Mouse (Mus musculus) forebrain, embryonic 12.5 days (tissue): ENCODE results near the gene Ubqln4. TPM values are rescaled to one million over a fixed set of nuclear protein-coding genes. Genes with fewer than 3 reads are reported as not detected.
A peak's percentile ranks its signal among the peaks of the same experiment; 100 is the strongest.

Experiments used
- ATAC-seq: fragments of 200-750 bp; cut with Nextera tagmentation; 2 replicates; pipeline ENCODE4 v1.8.0; 2017; ENCODE audit warnings: moderate TSS enrichment; ENCODE audit not compliant: low FRiP score
- H3K27ac ChIP-seq: fragments of 300-500 bp; sonication (generic); 2 replicates; pipeline ENCODE4 v1.5.1; 2016; ENCODE audit warnings: mild to moderate bottlenecking
- H3K27me3 ChIP-seq: fragments of 300-500 bp; sonication (generic); 2 replicates; pipeline ENCODE4 v1.6.1; 2016; ENCODE audit warnings: mild to moderate bottlenecking
- H3K36me3 ChIP-seq: fragments of 300-500 bp; sonication (generic); replicated peaks from 2 replicates; pipeline ENCODE4 v1.6.1; 2016; ENCODE audit warnings: mild to moderate bottlenecking
- H3K4me1 ChIP-seq: fragments of 300-500 bp; sonication (generic); 2 replicates; pipeline ENCODE4 v1.6.1; 2016
- H3K4me2 ChIP-seq: fragments of 300-500 bp; sonication (generic); 2 replicates; pipeline ENCODE4 v1.6.1; 2016; ENCODE audit warnings: mild to moderate bottlenecking, moderate library complexity
- H3K4me3 ChIP-seq: fragments of 300-500 bp; sonication (generic); replicated peaks from 2 replicates; pipeline ENCODE4 v1.5.1; 2016; ENCODE audit warnings: mild to moderate bottlenecking
- H3K9ac ChIP-seq: fragments of 300-500 bp; sonication (generic); 2 replicates; pipeline ENCODE4 v1.6.1; 2016; ENCODE audit warnings: mild to moderate bottlenecking
- H3K9me3 ChIP-seq: fragments of 300-500 bp; sonication (generic); 2 replicates; pipeline ENCODE4 v1.6.1; 2016
- WGBS: fragments of 180-500 bp; shearing (Covaris S2); methylation state at CpG from one replicate; pipeline ENCODE4 v1.1.7; 2016; 5-methylcytosine and 5-hydroxymethylcytosine counted together
- polyA plus RNA-seq: library from polyadenylated mRNA; unstranded; fragments of >200 nt; fragmentation: Nextera tagmentation; extraction: Ambion mirVana; gene quantifications from 2 replicates; pipeline ENCODE4 v1.2.1, GENCODE M21; 2016

Gene Ubqln4
- polyA plus RNA-seq, 1 experiment from 2014 or later: 64.4 TPM

DNA sequence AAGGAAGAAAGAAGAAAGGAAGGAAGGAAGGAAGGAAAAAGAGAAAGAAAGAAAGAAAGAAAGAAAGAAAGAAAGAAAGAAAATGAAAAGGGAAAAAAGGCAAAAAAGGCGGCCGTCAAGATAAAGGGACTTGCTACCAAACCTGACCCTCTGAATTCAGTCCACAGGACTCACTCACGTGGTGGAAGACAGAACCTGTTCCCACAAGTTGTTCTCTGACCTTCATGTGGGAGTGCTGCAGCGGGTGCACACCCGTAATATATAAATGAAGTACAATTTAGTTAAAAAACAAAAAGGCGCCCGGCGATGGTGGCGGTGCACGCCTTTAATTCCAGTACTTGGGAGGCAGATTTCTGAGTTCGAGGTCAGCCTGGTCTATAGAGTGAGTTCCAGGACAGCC is 24.9 kb upstream of the Ubqln4 start:
- peak overlapping the region; percentile 99; the same call in 1 of the 2 replicates for H3K9ac ChIP-seq
- H3K4me3 ChIP-seq: no peak overlapping the region
- H3K36me3 ChIP-seq: peaks cover 15% of the 10 kb centered on the region
- no peaks in the 10 kb centered on the region for H3K9me3 ChIP-seq
- no peak for ATAC-seq
- H3K27ac ChIP-seq: no peak overlapping the region
- H3K4me2 ChIP-seq: peak overlapping the region; percentile 93; the same call in 1 of the 2 replicates
- 81% methylated on average over 11 of the region's 11 CpGs for WGBS
- H3K4me1 ChIP-seq: peaks cover 51% of the 10 kb centered on the region
- no peaks in the 10 kb centered on the region for H3K27me3 ChIP-seq

- 24% methylated on average over 7 of the region's 7 CpGs for WGBS
- ATAC-seq: no peak
- peak overlapping the region; percentile 99 for H3K9ac ChIP-seq
- peaks cover 8% of the 10 kb centered on the region for H3K36me3 ChIP-seq
- peak overlapping the region; percentile 93 for H3K4me3 ChIP-seq
- H3K27me3 ChIP-seq: no peaks in the 10 kb centered on the region
- H3K27ac ChIP-seq: peak overlapping the region; percentile 99
- H3K4me2 ChIP-seq: peak overlapping the region; percentile 93
- no peaks in the 10 kb centered on the region for H3K9me3 ChIP-seq
- H3K4me1 ChIP-seq: peaks cover 54% of the 10 kb centered on the region
Observed at GRCm38 (mm10) chr3:88529204-88530000, 24.2 kb upstream of the Ubqln4 start.

GRCm38 (mm10) chr3:88530082-88530864 is 23.3 kb upstream of the Ubqln4 start:
- Histone ChIP-seq H3K4me1 (peaks cover 62% of the 10 kb centered on the region), H3K27me3 (no peaks in the 10 kb centered on the region), H3K9ac (peak overlapping the region; percentile 99), H3K4me2 (peak overlapping the region; percentile 93), H3K27ac (peak overlapping the region; percentile 99), H3K4me3 (peak overlapping the region; percentile 93), H3K9me3 (no peaks in the 10 kb centered on the region), H3K36me3 (peaks cover 9% of the 10 kb centered on the region; the same call in 1 of the 2 replicates)
- 5% methylated on average over 11 of the region's 11 CpGs for WGBS
- ATAC-seq: no peak

GRCm38 (mm10) chr3:88531348-88532298 is 21.9 kb upstream of the Ubqln4 start:
- peak overlapping the region; percentile 99 for H3K9ac ChIP-seq
- H3K27me3 ChIP-seq: no peaks in the 10 kb centered on the region
- no peaks in the 10 kb centered on the region for H3K9me3 ChIP-seq
- peak; percentile 87 for ATAC-seq
- peaks cover 21% of the 10 kb centered on the region for H3K36me3 ChIP-seq
- 1% methylated on average over 58 of the region's 63 CpGs for WGBS
- H3K4me1 ChIP-seq: peaks cover 65% of the 10 kb centered on the region
- H3K4me2 ChIP-seq: peak overlapping the region; percentile 93
- H3K4me3 ChIP-seq: peak overlapping the region; percentile 93
- H3K27ac ChIP-seq: peak overlapping the region; percentile 99

DNA sequence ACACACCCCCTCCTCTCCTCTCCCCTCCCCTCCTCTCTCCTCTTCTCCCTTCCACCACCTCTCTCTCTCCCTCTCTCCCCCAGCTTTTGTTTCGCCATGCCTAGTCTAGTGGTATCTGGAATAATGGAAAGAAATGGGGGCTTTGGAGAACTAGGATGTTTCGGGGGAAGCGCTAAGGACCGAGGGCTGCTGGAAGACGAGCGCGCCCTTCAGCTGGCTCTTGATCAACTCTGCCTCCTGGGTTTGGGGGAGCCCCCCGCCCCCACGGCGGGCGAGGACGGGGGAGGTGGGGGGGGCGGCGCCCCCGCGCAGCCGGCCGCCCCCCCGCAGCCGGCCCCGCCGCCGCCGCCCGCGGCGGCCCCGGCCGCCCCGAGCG is 21.3 kb upstream of the Ubqln4 start, which contains the start of gene Mex3a:
TSS of gene Mex3a (plus strand) at position 97 of the 376 bp plus-strand sequence.
- H3K4me1 ChIP-seq: peaks cover 66% of the 10 kb centered on the region
- no peak for ATAC-seq
- WGBS: under 1% methylated on average over 21 of the region's 31 CpGs

DNA sequence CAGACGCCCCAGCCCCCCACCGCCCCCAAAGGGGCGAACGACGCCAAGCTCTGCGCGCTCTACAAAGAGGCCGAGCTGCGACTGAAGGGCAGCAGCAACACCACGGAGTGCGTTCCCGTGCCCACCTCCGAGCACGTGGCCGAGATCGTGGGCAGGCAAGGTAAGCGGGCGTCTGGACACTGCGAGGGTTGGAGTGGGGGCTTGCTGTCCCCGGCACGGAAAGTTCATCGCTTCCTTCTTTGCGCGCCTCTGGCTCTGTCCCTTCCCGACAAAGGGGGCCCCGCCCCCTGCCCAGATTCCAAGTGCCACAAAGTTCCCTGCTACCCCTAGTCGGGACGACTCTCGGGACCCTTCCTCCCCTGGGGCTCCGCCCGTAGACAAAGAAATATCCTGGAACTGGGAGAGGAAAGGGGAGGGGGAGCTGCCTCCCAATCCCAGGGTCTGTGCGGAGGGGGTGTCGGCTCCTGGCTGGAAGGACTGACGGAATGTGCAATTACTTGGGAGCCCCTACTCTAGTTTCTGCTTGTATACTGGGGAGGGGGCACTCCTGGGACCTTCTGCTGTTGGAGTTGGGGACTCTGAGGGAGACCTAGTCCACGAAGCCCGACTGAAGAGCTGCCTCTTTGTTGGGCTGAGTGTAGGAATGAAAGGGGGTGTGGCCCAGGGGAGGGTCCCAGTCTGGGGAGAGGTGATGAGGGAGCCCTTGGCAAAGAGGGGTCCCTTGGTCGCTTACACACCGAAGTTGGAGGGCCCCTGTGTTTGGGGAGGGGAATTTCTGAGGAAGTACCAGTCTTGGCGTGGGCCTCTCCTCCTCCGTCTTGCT is 20.7 kb upstream of the Ubqln4 start:
- Histone ChIP-seq H3K27ac (peak overlapping the region; percentile 99), H3K4me3 (peak overlapping the region; percentile 93), H3K4me2 (peak overlapping the region; percentile 93), H3K27me3 (no peaks in the 10 kb centered on the region), H3K9ac (peak overlapping the region; percentile 99), H3K4me1 (peaks cover 66% of the 10 kb centered on the region), H3K9me3 (no peaks in the 10 kb centered on the region), H3K36me3 (peaks cover 34% of the 10 kb centered on the region)
- under 1% methylated on average over 40 of the region's 40 CpGs for WGBS
- ATAC-seq: peak; percentile 49

More for the DNA sequence above, 21.3 kb upstream of the Ubqln4 start, which contains the start of gene Mex3a:
- Histone ChIP-seq H3K9me3 (no peaks in the 10 kb centered on the region), H3K4me2 (peak within 1 kb of the TSS; percentile 93), H3K9ac (peak within 1 kb of the TSS; percentile 99), H3K27me3 (no peaks in the 10 kb centered on the region), H3K4me3 (peak within 1 kb of the TSS; percentile 93), H3K36me3 (peaks cover 28% of the 10 kb centered on the region), H3K27ac (peak within 1 kb of the TSS; percentile 99)

- H3K9ac ChIP-seq: peak overlapping the region; percentile 99
- H3K4me1 ChIP-seq: peaks cover 66% of the 10 kb centered on the region
- peak overlapping the region; percentile 99 for H3K27ac ChIP-seq
- peaks cover 42% of the 10 kb centered on the region for H3K36me3 ChIP-seq
- H3K4me2 ChIP-seq: peak overlapping the region; percentile 93
- no peak for ATAC-seq
- H3K9me3 ChIP-seq: no peaks in the 10 kb centered on the region
- WGBS: 0% methylated on average over 4 of the region's 5 CpGs
- H3K4me3 ChIP-seq: peak overlapping the region; percentile 93
- H3K27me3 ChIP-seq: no peaks in the 10 kb centered on the region
Observed at GRCm38 (mm10) chr3:88533706-88534105, 19.9 kb upstream of the Ubqln4 start.

GRCm38 (mm10) chr3:88535005-88535404 is 18.6 kb upstream of the Ubqln4 start:
- H3K27ac ChIP-seq: peak overlapping the region; percentile 99
- H3K4me3 ChIP-seq: peak overlapping the region; percentile 93
- ATAC-seq: no peak
- H3K27me3 ChIP-seq: no peaks in the 10 kb centered on the region
- WGBS: 0% methylated on average over 3 of the region's 3 CpGs
- H3K4me2 ChIP-seq: peak overlapping the region; percentile 93
- peaks cover 63% of the 10 kb centered on the region for H3K4me1 ChIP-seq
- H3K36me3 ChIP-seq: peaks cover 47% of the 10 kb centered on the region
- peak overlapping the region; percentile 99 for H3K9ac ChIP-seq
- no peaks in the 10 kb centered on the region for H3K9me3 ChIP-seq

- peak overlapping the region; percentile 93 for H3K4me3 ChIP-seq
- H3K9ac ChIP-seq: peak overlapping the region; percentile 99
- 20% methylated on average over 4 of the region's 4 CpGs for WGBS
- peaks cover 52% of the 10 kb centered on the region for H3K36me3 ChIP-seq
- no peak for ATAC-seq
- H3K27ac ChIP-seq: peak overlapping the region; percentile 99
- no peaks in the 10 kb centered on the region for H3K27me3 ChIP-seq
- H3K4me1 ChIP-seq: peaks cover 63% of the 10 kb centered on the region
- H3K4me2 ChIP-seq: peak overlapping the region; percentile 93
- no peaks in the 10 kb centered on the region for H3K9me3 ChIP-seq
Observed at GRCm38 (mm10) chr3:88535527-88535926, 18.0 kb upstream of the Ubqln4 start.

GRCm38 (mm10) chr3:88536103-88536930 is 17.2 kb upstream of the Ubqln4 start:
- Histone ChIP-seq H3K9ac (peak overlapping the region; percentile 99), H3K4me3 (peak overlapping the region; percentile 93), H3K27ac (peak overlapping the region; percentile 99), H3K4me2 (peak overlapping the region; percentile 93), H3K9me3 (no peaks in the 10 kb centered on the region), H3K27me3 (no peaks in the 10 kb centered on the region), H3K36me3 (peaks cover 60% of the 10 kb centered on the region), H3K4me1 (peaks cover 69% of the 10 kb centered on the region)
- no peak for ATAC-seq
- 6% methylated on average over 63 of the region's 64 CpGs for WGBS
